Mouse (Mus musculus): Measurements from ENCODE around the gene Prr22.

DNA sequence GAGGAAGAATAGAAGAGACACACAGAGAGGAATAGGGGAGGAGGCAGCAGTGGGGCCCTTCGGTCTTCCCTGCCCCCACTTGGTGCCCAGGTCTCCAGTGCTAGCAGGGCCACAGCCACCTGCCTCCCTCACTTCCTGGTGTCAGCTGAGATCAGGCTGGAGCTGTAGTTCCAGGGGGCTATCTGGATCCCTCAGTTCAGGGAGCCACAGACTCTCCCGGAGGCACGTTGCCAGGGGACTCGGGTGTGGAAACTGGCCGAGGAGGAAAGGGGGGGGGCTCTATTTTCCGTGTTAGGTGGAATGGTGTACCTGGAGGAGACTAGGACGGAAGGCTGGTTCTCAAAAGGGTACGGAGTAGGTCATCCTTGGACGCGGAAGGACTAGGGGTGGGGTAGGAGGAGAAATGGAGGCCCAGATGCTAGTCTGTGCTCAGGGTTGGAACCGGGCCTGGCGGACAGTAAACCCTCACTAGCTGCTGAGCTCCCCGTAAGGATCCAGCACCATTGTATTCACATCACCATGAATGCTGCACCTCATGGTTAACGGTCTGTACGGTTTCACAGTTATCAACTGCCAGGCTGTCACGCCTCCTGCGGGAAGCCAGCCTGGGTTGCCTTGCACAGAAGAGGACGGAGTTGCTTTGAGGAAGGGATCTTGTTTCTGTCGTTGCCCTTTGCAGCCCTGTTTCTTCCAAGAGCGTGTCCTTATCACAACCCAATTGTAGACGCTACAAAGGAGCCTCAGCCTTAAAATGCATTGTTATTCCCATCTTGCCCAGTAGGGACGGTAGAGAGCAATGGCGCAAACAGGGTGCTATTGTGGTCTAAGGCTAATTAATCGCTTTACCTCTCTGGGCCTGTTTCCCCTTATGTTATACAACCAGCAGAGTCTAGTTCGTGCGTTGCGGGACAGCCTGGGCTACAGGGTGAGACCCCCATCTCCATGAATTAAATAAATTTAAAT lies 7.0 kb upstream of the Prr22 start:
- TF ChIP-seq CTCF (IDR thresholded peaks at IDR 0.05; ENCODE audit: borderline replicate concordance, insufficient read depth, low read length), result peak; percentile 63; the same call in 1 of the 2 replicates
- no peak for TF ChIP-seq POLR2A (IDR thresholded peaks at IDR 0.05; ENCODE audit: low read depth, low read length)
